Mouse (Mus musculus) adrenal gland, postnatal 0 days (tissue): ENCODE measurements around the gene Pdilt. TPM values are rescaled to one million over a fixed set of nuclear protein-coding genes. Genes with fewer than 3 reads are reported as not detected.

Source experiments
- polyA plus RNA-seq: library from polyadenylated mRNA; unstranded; fragments of >200 nt; fragmentation: Nextera tagmentation; extraction: Ambion mirVana; gene quantifications from 2 replicates; pipeline ENCODE4 v1.2.1, GENCODE M21; 2015

Gene Pdilt
- polyA plus RNA-seq, result not detected in 2 replicates

GRCm38 (mm10) chr7:119523389-119523788 is at the start of gene Pdilt:
Pdilt (minus strand) TSS chr7:119523489.

GRCm38 (mm10) chr7:119554040-119554439 is 30.8 kb upstream of the Pdilt start, which contains the start of gene Acsm2:
Acsm2 (plus strand) TSS chr7:119554340.

GRCm38 (mm10) chr7:119519163-119519562 is 4.1 kb downstream of the Pdilt start, which contains the start of gene Acsm5:
Acsm5 (plus strand) TSS chr7:119519463.

GRCm38 (mm10) chr7:119479256-119479655 is 44.0 kb downstream of the Pdilt start, which contains the start of gene Umod:
Umod (minus strand) TSS chr7:119479282.

GRCm38 (mm10) chr7:119459185-119459584 is 64.1 kb downstream of the Pdilt start, which contains the start of gene Gp2:
Gp2 (minus strand) TSS chr7:119459285.

Other genes with a start within 250 kb of the Pdilt start
- not detected in 2 replicates for gene Gp2, start 64.2 kb downstream of the Pdilt start, polyA plus RNA-seq
- not detected in 2 replicates for gene Umod, start 44.2 kb downstream of the Pdilt start, polyA plus RNA-seq
- 0.29 and 0.36 TPM in 2 replicates for gene Acsm5, start 4.0 kb downstream of the Pdilt start, polyA plus RNA-seq
- 0.02 and 0.48 TPM in 2 replicates for gene Acsm2, start 30.9 kb upstream of the Pdilt start, polyA plus RNA-seq
- gene Acsm1, start 83.5 kb upstream of the Pdilt start, polyA plus RNA-seq, result 1.2 and 1.4 TPM in 2 replicates
- not detected in 2 replicates for gene Acsm4, start 166.5 kb upstream of the Pdilt start, polyA plus RNA-seq
- 30.5 and 41.7 TPM in 2 replicates for gene Thumpd1, start 197.3 kb upstream of the Pdilt start, polyA plus RNA-seq
- gene Acsm3, start 237.4 kb upstream of the Pdilt start, polyA plus RNA-seq, result 4.2 and 9.9 TPM in 2 replicates